Mouse (Mus musculus): ENCODE results near the gene Hoxd12. TPM values are rescaled to one million over a fixed set of nuclear protein-coding genes. Genes with fewer than 3 reads are reported as not detected.

The Hoxd12 gene
- polyA plus RNA-seq, 1 experiment from 2014 or later = not detected

- no peaks in the 10 kb centered on the region for H3K9me3 ChIP-seq
- no peak overlapping the region for H3K27ac ChIP-seq (replicated peaks)
- H3K9ac ChIP-seq (replicated peaks) = no peak overlapping the region
- no peaks in the 10 kb centered on the region for H3K36me3 ChIP-seq
- H3K4me3 ChIP-seq = peak overlapping the region; percentile 39
- H3K4me2 ChIP-seq (replicated peaks) = peak overlapping the region; percentile 59
- no peak; the same call in 1 of the 2 replicates for ATAC-seq (ENCODE audit: low FRiP score, low read depth)
- peaks cover 94% of the 10 kb centered on the region for H3K27me3 ChIP-seq
- WGBS = under 1% methylated on average over 46 of the region's 74 CpGs
- peaks cover 15% of the 10 kb centered on the region for H3K4me1 ChIP-seq
Observed at GRCm38 (mm10) chr2:74668370-74669229, 6.2 kb upstream of the Hoxd12 start.

- ATAC-seq (ENCODE audit: low FRiP score, low read depth) = no peak
- no peak overlapping the region for H3K27ac ChIP-seq (replicated peaks)
- WGBS = 3% methylated on average over 3 of the region's 3 CpGs
- H3K9me3 ChIP-seq = no peaks in the 10 kb centered on the region
- no peak overlapping the region for H3K4me3 ChIP-seq
- no peaks in the 10 kb centered on the region for H3K36me3 ChIP-seq
- H3K4me1 ChIP-seq = peaks cover 15% of the 10 kb centered on the region
- no peak overlapping the region for H3K4me2 ChIP-seq (replicated peaks)
- H3K9ac ChIP-seq (replicated peaks) = no peak overlapping the region
- peaks cover 94% of the 10 kb centered on the region for H3K27me3 ChIP-seq
Observed at GRCm38 (mm10) chr2:74669230-74669578, 5.6 kb upstream of the Hoxd12 start.

GRCm38 (mm10) chr2:74669650-74670235 lies 5.1 kb upstream of the Hoxd12 start:
- Histone ChIP-seq H3K4me1 (peaks cover 15% of the 10 kb centered on the region), H3K4me3 (no peak overlapping the region), H3K4me2 (replicated peaks) (no peak overlapping the region), H3K9ac (replicated peaks) (no peak overlapping the region), H3K27me3 (peaks cover 94% of the 10 kb centered on the region), H3K36me3 (no peaks in the 10 kb centered on the region), H3K9me3 (no peaks in the 10 kb centered on the region), H3K27ac (replicated peaks) (no peak overlapping the region)
- ATAC-seq (ENCODE audit: low FRiP score, low read depth) = no peak
- WGBS = 1% methylated on average over 14 of the region's 14 CpGs

- Histone ChIP-seq H3K36me3 (no peaks in the 10 kb centered on the region), H3K4me3 (no peak overlapping the region), H3K4me2 (replicated peaks) (no peak overlapping the region), H3K4me1 (peaks cover 15% of the 10 kb centered on the region), H3K27me3 (peaks cover 97% of the 10 kb centered on the region), H3K27ac (replicated peaks) (no peak overlapping the region), H3K9me3 (no peaks in the 10 kb centered on the region), H3K9ac (replicated peaks) (no peak overlapping the region)
- WGBS = 2% methylated on average over 3 of the region's 3 CpGs
- no peak for ATAC-seq (ENCODE audit: low FRiP score, low read depth)
Observed at GRCm38 (mm10) chr2:74670632-74671188, 4.1 kb upstream of the Hoxd12 start.

- Histone ChIP-seq H3K27me3 (peaks cover 97% of the 10 kb centered on the region), H3K4me2 (replicated peaks) (no peak overlapping the region), H3K27ac (replicated peaks) (no peak overlapping the region), H3K9ac (replicated peaks) (no peak overlapping the region), H3K9me3 (no peaks in the 10 kb centered on the region), H3K36me3 (no peaks in the 10 kb centered on the region), H3K4me1 (peaks cover 15% of the 10 kb centered on the region), H3K4me3 (no peak overlapping the region)
- 0% methylated on average over 5 of the region's 5 CpGs for WGBS
- no peak for ATAC-seq (ENCODE audit: low FRiP score, low read depth)
Observed at GRCm38 (mm10) chr2:74671847-74672246, 3.0 kb upstream of the Hoxd12 start.

GRCm38 (mm10) chr2:74672481-74673362 lies 2.1 kb upstream of the Hoxd12 start:
- peak overlapping the region; percentile 27 for H3K4me3 ChIP-seq
- under 1% methylated on average over 39 of the region's 40 CpGs for WGBS
- ATAC-seq (ENCODE audit: low FRiP score, low read depth) = peak; percentile 52; the same call in 1 of the 2 replicates

GRCm38 (mm10) chr2:74673835-74674425 lies 883 bp upstream of the Hoxd12 start:
- no peaks in the 10 kb centered on the region for H3K9me3 ChIP-seq
- no peak overlapping the region for H3K4me2 ChIP-seq (replicated peaks)
- ATAC-seq (ENCODE audit: low FRiP score, low read depth) = no peak
- peaks cover 96% of the 10 kb centered on the region for H3K27me3 ChIP-seq
- 1% methylated on average over 24 of the region's 24 CpGs for WGBS
- H3K9ac ChIP-seq (replicated peaks) = no peak overlapping the region
- H3K27ac ChIP-seq (replicated peaks) = no peak overlapping the region
- H3K36me3 ChIP-seq = no peaks in the 10 kb centered on the region
- peaks cover 4% of the 10 kb centered on the region for H3K4me1 ChIP-seq
- H3K4me3 ChIP-seq = no peak overlapping the region

More at GRCm38 (mm10) chr2:74672481-74673362, 2.1 kb upstream of the Hoxd12 start:
- H3K9ac ChIP-seq (replicated peaks) = no peak overlapping the region
- H3K27me3 ChIP-seq = peaks cover 96% of the 10 kb centered on the region
- H3K4me1 ChIP-seq = peaks cover 14% of the 10 kb centered on the region
- no peaks in the 10 kb centered on the region for H3K36me3 ChIP-seq
- H3K27ac ChIP-seq (replicated peaks) = no peak overlapping the region
- H3K9me3 ChIP-seq = no peaks in the 10 kb centered on the region
- H3K4me2 ChIP-seq (replicated peaks) = peak overlapping the region; percentile 47

GRCm38 (mm10) chr2:74675666-74676282 lies 961 bp downstream of the Hoxd12 start:
- WGBS = 5% methylated on average over 24 of the region's 24 CpGs
- H3K36me3 ChIP-seq = no peaks in the 10 kb centered on the region
- ATAC-seq (ENCODE audit: low FRiP score, low read depth) = no peak
- H3K27me3 ChIP-seq = peaks cover 98% of the 10 kb centered on the region
- no peak overlapping the region for H3K4me3 ChIP-seq
- no peaks in the 10 kb centered on the region for H3K9me3 ChIP-seq
- no peak overlapping the region for H3K4me2 ChIP-seq (replicated peaks)
- no peak overlapping the region for H3K9ac ChIP-seq (replicated peaks)
- H3K27ac ChIP-seq (replicated peaks) = no peak overlapping the region
- H3K4me1 ChIP-seq = peaks cover 4% of the 10 kb centered on the region

GRCm38 (mm10) chr2:74676376-74677052 lies 1.7 kb downstream of the Hoxd12 start:
- no peak overlapping the region for H3K4me2 ChIP-seq (replicated peaks)
- H3K9ac ChIP-seq (replicated peaks) = no peak overlapping the region
- no peaks in the 10 kb centered on the region for H3K9me3 ChIP-seq
- H3K4me1 ChIP-seq = peaks cover 4% of the 10 kb centered on the region
- no peak overlapping the region for H3K4me3 ChIP-seq
- H3K27me3 ChIP-seq = peaks cover 99% of the 10 kb centered on the region
- no peak overlapping the region for H3K27ac ChIP-seq (replicated peaks)
- ATAC-seq (ENCODE audit: low FRiP score, low read depth) = no peak
- WGBS = 3% methylated on average over 9 of the region's 9 CpGs
- H3K36me3 ChIP-seq = no peaks in the 10 kb centered on the region

- Histone ChIP-seq H3K4me2 (replicated peaks) (no peak overlapping the region), H3K27ac (replicated peaks) (no peak overlapping the region), H3K9me3 (no peaks in the 10 kb centered on the region), H3K27me3 (peaks cover 99% of the 10 kb centered on the region), H3K4me3 (no peak overlapping the region), H3K9ac (replicated peaks) (no peak overlapping the region), H3K36me3 (no peaks in the 10 kb centered on the region), H3K4me1 (peaks cover 8% of the 10 kb centered on the region)
- ATAC-seq (ENCODE audit: low FRiP score, low read depth) = no peak
- 6% methylated on average over 2 of the region's 2 CpGs for WGBS
Observed at GRCm38 (mm10) chr2:74677106-74677505, 2.3 kb downstream of the Hoxd12 start.
